Mouse (Mus musculus) cortical plate, adult 2 months (tissue): ENCODE data around the gene Mnx1. TPM values are rescaled to one million over a fixed set of nuclear protein-coding genes. Genes with fewer than 3 reads are reported as not detected.

Experiments used
- H3K27ac ChIP-seq: fragments of 200-500 bp; 2 replicates; pipeline ENCODE4 v1.5.1; 2012; ENCODE audit warnings: low read length, control low read depth, inconsistent platforms; ENCODE audit not compliant: insufficient read depth
- H3K4me1 ChIP-seq: fragments of 200-500 bp; 2 replicates; pipeline ENCODE4 v1.6.1; 2011; ENCODE audit warnings: low read length; ENCODE audit not compliant: control insufficient read depth, insufficient read depth
- H3K4me3 ChIP-seq: fragments of 200-500 bp; 2 replicates; pipeline ENCODE4 v1.5.1; 2011; ENCODE audit warnings: mild to moderate bottlenecking, low read length, control low read depth; ENCODE audit not compliant: insufficient read depth
- CTCF ChIP-seq: fragments of 200-500 bp; IDR thresholded peaks from 2 replicates; pipeline ENCODE4 v1.5.1; 2011; ENCODE audit warnings: mild to moderate bottlenecking, control low read depth, low read length; ENCODE audit not compliant: insufficient read depth; ENCODE audit errors: extremely low read depth
- POLR2A ChIP-seq: fragments of 200-500 bp; IDR thresholded peaks from 2 replicates; pipeline ENCODE4 v1.6.1; 2011; ENCODE audit warnings: mild to moderate bottlenecking, low read length, control low read depth; ENCODE audit not compliant: insufficient read depth; ENCODE audit errors: extremely low read depth
- polyA plus RNA-seq: library from polyadenylated mRNA; depleted of rRNA; stranded (reverse); fragments of >200 nt; gene quantifications from 2 replicates; pipeline ENCODE4 v1.2.3, GENCODE M21; 2012

Mnx1 gene
- polyA plus RNA-seq, 1 experiment = not detected

GRCm38 (mm10) chr5:29476021-29476420, 2.2 kb downstream of the Mnx1 start:
- H3K4me3 ChIP-seq = no peak overlapping the region
- no peak overlapping the region for H3K27ac ChIP-seq
- TF ChIP-seq POLR2A (no peak), CTCF (no peak)
- H3K4me1 ChIP-seq = no peaks in the 10 kb centered on the region

DNA sequence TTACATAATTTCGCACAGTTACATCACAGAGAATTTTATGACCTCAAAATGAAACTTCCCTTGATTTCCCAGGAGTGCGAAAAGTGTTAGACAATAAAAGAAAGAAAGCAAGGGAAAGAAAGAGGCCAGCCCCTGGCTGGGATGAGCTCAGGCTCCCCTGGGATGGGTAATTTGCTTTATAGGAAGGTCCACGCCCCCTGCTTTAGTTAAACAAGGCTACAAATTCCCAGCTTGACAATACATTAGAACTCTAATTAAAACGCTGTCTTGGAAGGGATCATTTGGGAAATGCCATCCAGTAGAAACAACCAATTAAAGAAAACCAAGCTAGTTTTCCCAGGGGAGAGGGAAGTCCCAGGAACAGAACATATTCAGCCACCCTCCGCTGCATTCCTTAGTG, 2.7 kb downstream of the Mnx1 start:
- TF ChIP-seq CTCF (no peak), POLR2A (no peak)
- no peak overlapping the region for H3K4me3 ChIP-seq
- no peaks in the 10 kb centered on the region for H3K4me1 ChIP-seq
- no peak overlapping the region for H3K27ac ChIP-seq

DNA sequence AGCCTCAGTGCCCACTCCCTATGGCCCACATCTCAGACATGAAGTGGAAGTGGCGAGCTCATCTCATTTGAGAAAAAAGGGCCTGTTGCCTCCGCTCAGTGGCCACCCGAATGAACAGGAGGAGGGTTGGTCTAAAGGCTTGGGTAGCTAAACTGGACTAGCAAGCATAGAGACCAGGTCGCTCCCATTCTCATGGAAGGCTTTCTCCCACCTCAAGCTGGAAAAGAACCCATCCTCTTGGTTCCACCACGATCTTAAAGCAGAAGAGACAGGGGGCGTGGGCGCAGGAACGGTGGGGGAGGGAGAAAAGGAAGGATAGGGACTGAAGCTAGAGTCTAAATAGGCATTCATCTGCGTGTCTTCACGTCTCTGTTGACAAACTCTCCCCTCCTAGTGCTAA, 3.2 kb downstream of the Mnx1 start:
- TF ChIP-seq CTCF (no peak), POLR2A (no peak)
- H3K4me3 ChIP-seq = no peak overlapping the region
- no peaks in the 10 kb centered on the region for H3K4me1 ChIP-seq
- H3K27ac ChIP-seq = no peak overlapping the region

DNA sequence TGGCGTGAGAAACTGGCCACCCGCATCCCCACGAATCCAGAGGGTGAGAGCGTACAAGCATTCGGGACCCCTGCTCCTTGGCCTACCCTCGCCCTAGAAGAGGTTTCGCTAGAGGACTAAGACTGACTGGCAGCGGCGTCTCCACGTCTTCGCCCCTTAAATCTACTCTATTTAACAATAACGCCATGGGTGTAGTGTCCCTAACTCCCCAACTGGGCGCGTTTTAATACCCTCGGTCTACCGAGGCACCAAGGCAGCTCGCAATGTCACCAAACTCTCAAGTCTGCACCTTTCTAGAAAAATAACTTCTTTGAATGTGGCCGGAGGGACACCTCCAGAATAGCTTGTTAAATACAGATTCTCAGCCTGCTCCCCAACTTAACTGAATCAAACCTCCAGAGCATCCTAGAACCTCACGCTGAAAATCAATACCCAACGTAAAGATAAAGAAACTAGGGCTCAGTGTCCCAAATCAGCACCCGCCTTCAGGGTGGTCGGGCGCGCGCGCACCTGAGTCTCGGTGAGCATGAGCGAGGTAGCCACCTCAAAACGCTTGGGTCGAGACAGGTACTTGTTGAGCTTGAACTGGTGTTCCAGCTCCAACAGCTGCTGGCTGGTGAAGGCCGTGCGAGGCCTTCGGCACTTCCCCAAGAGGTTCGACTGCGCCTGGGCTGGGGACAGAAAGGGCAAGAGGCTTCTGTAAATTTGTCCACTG, 3.9 kb downstream of the Mnx1 start:
- H3K4me3 ChIP-seq = no peak overlapping the region
- TF ChIP-seq CTCF (no peak), POLR2A (no peak)
- no peak overlapping the region for H3K27ac ChIP-seq
- no peaks in the 10 kb centered on the region for H3K4me1 ChIP-seq

GRCm38 (mm10) chr5:29473551-29474245, 4.6 kb downstream of the Mnx1 start:
- H3K4me1 ChIP-seq = no peaks in the 10 kb centered on the region
- no peak overlapping the region for H3K4me3 ChIP-seq
- no peak for TF ChIP-seq CTCF
- TF ChIP-seq POLR2A = no peak
- no peak overlapping the region for H3K27ac ChIP-seq

GRCm38 (mm10) chr5:29471855-29472665, 6.2 kb downstream of the Mnx1 start:
- TF ChIP-seq CTCF = no peak
- no peak for TF ChIP-seq POLR2A
- no peak overlapping the region for H3K4me3 ChIP-seq

DNA sequence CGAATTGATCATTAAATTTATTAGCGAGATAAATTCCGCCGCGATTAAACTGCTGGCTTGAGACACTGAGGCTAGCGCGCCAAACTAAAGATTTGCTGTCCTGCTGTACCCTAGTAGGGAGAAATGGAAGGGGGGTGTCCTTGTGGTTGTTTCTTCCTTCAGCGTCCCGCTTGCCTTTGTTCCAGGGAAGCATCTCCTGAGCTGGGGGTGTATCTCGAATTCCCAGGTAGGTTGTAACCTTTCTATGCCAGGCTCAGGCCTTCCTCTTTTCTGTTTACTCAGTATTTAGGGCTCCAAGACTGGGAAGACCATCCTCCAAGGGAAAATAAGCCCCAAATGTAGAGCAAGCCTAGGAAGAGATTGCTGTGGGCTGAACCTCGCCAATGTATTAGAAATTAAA, 6.9 kb downstream of the Mnx1 start:
- TF ChIP-seq POLR2A = no peak
- no peak for TF ChIP-seq CTCF
- Histone ChIP-seq H3K4me3 (no peak overlapping the region), H3K4me1 (no peaks in the 10 kb centered on the region), H3K27ac (no peak overlapping the region)

More at GRCm38 (mm10) chr5:29471855-29472665, 6.2 kb downstream of the Mnx1 start:
- H3K27ac ChIP-seq = no peak overlapping the region
- no peaks in the 10 kb centered on the region for H3K4me1 ChIP-seq

GRCm38 (mm10) chr5:29470851-29471394, 7.3 kb downstream of the Mnx1 start:
- Histone ChIP-seq H3K4me1 (no peaks in the 10 kb centered on the region), H3K27ac (no peak overlapping the region), H3K4me3 (no peak overlapping the region)
- TF ChIP-seq POLR2A = no peak
- TF ChIP-seq CTCF = no peak

DNA sequence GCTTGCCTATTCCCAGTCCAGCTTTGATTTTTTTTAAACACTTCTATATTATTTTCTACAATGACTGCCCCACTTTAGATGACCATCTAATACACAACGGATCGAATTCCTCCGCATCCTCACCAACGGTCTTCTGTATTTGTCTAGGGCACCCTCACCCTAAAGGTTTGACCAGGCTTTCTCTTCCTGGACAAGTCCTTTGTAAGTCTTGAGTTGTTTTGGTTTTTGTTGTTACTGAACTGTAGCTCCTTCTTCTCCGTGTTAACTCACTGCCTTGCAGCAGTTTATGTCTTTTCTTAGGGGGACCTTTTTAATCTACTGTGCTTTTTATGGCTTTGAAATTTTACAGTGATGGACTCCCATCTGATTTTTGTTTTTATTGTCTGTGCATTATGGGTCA, 8.0 kb downstream of the Mnx1 start:
- no peaks in the 10 kb centered on the region for H3K4me1 ChIP-seq
- no peak overlapping the region for H3K4me3 ChIP-seq
- H3K27ac ChIP-seq = no peak overlapping the region
- no peak for TF ChIP-seq POLR2A
- no peak for TF ChIP-seq CTCF
